Mouse (Mus musculus): ENCODE results near the gene Adamts18. TPM values are rescaled to one million over a fixed set of nuclear protein-coding genes. Genes with fewer than 3 reads are reported as not detected.
"Not testable (repeated sequence)": the region's sequence is repeated elsewhere in the genome, so short reads cannot be mapped to it uniquely, and the experiment has no call there.

The Adamts18 gene
- polyA plus RNA-seq, 1 experiment from 2014 or later: 0.73 TPM

DNA sequence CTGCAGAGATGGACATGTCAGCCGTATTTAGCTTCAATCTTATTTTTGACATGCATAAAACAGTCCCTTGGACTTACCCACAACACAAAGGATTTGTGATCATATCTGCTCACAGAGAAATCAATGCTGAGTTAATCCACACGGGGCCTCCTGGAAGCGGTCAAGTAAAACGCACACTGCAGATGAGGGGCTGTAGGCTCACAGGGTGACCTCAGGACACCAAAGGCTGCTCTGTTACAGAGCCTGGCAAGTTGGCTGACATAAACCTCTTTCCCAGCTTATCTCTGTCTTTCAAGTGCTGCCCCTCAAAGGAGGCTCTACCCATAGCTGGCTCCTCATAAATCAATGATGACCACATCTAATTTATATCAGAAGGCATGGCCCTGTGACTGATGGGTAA is 14.9 kb downstream of the Adamts18 start:
- H3K27ac ChIP-seq: no peak overlapping the region
- no peaks in the 10 kb centered on the region for H3K9me3 ChIP-seq
- H3K4me1 ChIP-seq (replicated peaks): peaks cover 25% of the 10 kb centered on the region
- H3K27me3 ChIP-seq (ENCODE audit: insufficient read depth, poor library complexity, severe bottlenecking): no peaks in the 10 kb centered on the region
- no peak overlapping the region for H3K4me3 ChIP-seq
- no peak for DNase-seq (ENCODE audit: low spot score)
- H3K36me3 ChIP-seq: no peaks in the 10 kb centered on the region
- WGBS: 58% methylated on average over 4 of the region's 4 CpGs

DNA sequence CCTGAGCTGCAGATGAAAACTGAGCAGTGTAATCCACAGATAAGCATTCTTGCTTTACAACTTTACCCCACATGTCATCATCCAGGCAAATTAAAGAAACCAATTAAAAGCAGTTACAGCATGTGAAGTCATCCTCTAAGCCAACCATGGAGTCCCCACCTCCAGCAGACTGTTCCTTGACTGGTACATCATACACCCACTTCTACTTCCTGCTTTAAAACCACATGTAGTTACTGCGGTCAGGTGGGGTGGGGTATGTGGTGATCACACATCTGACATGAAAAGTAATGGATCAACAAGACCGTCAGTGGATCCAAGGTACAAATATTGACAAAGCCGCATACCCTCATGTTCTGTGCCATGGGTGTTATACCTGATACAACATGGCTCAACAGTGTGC is 21.3 kb downstream of the Adamts18 start:
- 95% methylated on average over 3 of the region's 3 CpGs for WGBS
- Histone ChIP-seq H3K9me3 (no peaks in the 10 kb centered on the region), H3K4me1 (replicated peaks) (no peaks in the 10 kb centered on the region), H3K27me3 (ENCODE audit: insufficient read depth, poor library complexity, severe bottlenecking) (no peaks in the 10 kb centered on the region), H3K36me3 (no peaks in the 10 kb centered on the region), H3K4me3 (no peak overlapping the region), H3K27ac (no peak overlapping the region)
- DNase-seq (ENCODE audit: low spot score): no peak

DNA sequence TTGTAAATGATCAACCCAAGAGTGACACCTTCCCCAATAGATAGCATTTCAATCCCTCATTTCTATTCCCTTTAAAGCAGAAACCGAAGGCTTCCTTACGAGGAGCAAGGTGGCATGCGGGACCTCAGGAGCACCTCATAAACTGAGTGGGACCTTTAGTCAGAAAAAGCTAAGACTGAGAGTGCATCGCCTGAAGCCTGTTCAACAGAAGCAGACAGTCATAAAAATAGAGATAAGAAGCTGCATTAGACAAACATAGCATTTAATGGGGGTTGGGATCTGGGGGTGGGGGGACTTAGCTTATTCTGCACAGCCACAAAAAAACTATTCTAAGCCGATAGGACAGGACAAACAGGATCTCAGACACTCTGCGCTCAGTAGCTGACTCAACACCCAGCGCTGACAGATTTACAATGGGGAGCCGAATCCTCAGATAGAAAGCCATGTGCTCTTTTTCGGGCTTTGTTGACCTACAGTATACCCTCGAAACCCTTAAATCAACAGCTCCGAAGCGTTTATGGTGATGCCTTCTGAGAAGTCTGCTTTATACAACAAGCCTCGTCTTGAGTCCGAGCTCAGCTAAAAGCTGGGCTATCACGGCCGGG is 27.5 kb downstream of the Adamts18 start:
- Histone ChIP-seq H3K36me3 (no peaks in the 10 kb centered on the region), H3K27ac (no peak overlapping the region), H3K27me3 (ENCODE audit: insufficient read depth, poor library complexity, severe bottlenecking) (no peaks in the 10 kb centered on the region), H3K4me1 (replicated peaks) (no peaks in the 10 kb centered on the region), H3K4me3 (no peak overlapping the region), H3K9me3 (no peaks in the 10 kb centered on the region)
- DNase-seq (ENCODE audit: low spot score): no peak
- 76% methylated on average over 16 of the region's 16 CpGs for WGBS

DNA sequence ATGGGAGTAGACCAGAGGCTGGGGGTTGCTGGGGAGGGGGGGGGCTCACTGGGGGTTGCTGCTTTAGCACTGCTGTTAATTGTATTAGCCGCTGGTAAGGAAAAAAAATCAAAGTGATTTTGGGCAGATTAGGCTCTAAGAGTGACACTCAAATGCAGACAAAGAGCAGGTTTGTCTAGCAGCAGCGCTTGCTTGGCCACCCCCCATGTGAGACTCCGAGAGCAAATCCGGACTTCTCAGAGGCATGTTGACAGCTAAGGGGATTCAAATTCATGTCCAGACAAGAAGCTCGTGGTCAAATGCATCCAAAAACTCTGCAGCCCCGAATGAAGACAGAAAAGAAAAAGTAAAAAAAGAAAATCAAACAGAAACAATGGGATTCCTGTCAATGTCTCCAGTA is 34.6 kb downstream of the Adamts18 start:
- no peak for DNase-seq (ENCODE audit: low spot score)
- H3K4me3 ChIP-seq: no peak overlapping the region
- H3K9me3 ChIP-seq: no peaks in the 10 kb centered on the region; the same call in 1 of the 2 replicates
- WGBS: 66% methylated on average over 6 of the region's 6 CpGs
- H3K4me1 ChIP-seq (replicated peaks): no peaks in the 10 kb centered on the region
- H3K36me3 ChIP-seq: no peaks in the 10 kb centered on the region
- no peaks in the 10 kb centered on the region for H3K27me3 ChIP-seq (ENCODE audit: insufficient read depth, poor library complexity, severe bottlenecking)
- no peak overlapping the region for H3K27ac ChIP-seq

DNA sequence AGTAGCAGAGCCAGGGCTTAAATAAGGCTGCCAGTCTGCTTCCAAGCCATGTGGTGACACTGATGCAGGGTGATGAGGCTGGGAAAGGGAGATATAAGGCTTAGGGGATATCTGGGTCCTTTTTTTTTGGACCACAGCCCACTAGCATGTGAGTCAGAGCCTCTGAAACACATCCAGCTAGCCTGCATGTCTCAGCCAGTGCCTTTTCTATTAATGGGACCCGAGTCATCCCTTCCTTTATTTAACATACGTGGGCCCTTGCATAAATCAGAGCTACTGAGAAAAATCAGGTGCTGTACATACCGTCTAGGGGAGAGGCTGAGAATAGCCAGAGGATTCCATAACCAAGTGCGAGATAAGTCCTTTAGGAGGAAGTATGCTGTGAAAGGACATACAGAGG is 37.0 kb downstream of the Adamts18 start:
- Histone ChIP-seq H3K27ac (no peak overlapping the region), H3K4me3 (no peak overlapping the region), H3K36me3 (no peaks in the 10 kb centered on the region), H3K9me3 (no peaks in the 10 kb centered on the region; the same call in 1 of the 2 replicates), H3K27me3 (ENCODE audit: insufficient read depth, poor library complexity, severe bottlenecking) (no peaks in the 10 kb centered on the region), H3K4me1 (replicated peaks) (no peaks in the 10 kb centered on the region)
- DNase-seq (ENCODE audit: low spot score): no peak
- WGBS: 88% methylated on average over 4 of the region's 4 CpGs

DNA sequence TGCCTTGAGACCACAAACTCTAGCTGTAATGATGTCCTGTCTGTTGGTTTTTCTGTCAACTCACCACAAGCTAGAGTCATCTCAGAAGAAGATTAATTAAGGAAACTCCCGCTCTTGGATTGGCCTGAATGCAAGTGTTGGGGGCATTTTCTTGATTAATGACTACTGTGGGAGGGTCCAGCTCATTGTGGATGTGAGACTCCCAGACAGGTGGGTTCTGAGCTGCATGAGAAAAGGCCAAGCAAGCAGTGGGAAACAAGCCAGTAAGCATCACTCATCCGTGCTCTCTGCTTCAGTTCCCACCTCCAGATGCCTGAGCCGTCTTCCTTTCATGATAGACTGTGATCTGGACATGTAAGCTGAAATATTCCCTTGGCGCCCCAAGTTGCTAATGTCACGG is 38.6 kb downstream of the Adamts18 start:
- Histone ChIP-seq H3K27me3 (ENCODE audit: insufficient read depth, poor library complexity, severe bottlenecking) (no peaks in the 10 kb centered on the region), H3K9me3 (no peaks in the 10 kb centered on the region), H3K36me3 (no peaks in the 10 kb centered on the region), H3K27ac (no peak overlapping the region), H3K4me3 (no peak overlapping the region), H3K4me1 (replicated peaks) (no peaks in the 10 kb centered on the region)
- no peak for DNase-seq (ENCODE audit: low spot score)
- WGBS: 82% methylated on average over 5 of the region's 5 CpGs

DNA sequence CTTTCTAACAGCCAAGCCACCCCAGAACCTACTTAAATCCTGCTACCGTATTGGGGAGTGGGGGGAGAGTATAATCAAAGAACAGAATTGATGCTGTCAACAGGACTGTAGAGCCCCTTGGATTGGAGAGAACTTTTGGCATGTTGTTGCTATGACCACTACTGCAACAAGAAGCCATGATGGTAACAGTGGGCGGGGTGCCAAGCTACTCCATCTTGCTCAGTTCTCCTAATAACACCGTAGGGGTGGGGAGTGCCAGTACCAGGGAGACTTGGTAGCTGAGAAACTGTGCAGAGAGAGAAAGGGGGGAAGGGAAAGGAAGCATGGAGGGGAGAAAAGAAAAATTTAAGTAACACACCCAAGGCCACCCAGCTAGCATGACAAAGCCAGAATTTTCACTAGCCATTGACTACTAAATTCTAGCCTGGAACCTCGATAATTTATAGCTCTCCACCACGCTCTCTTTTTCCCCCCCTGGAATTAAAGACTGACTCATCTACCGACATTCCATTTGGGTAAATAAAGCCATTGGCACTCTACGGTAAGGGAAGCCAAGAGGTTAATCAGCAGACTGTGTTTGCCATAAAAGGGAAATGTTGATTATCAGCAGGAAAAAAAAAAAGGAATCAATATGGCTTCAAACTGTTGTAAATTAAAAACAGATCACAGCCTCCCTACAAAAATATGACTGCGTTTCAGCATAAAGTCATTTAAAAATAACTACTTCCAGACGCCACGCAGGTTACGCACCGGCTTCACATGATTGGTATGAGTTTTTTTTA is 44.5 kb downstream of the Adamts18 start:
- H3K9me3 ChIP-seq: no peaks in the 10 kb centered on the region
- H3K36me3 ChIP-seq: no peaks in the 10 kb centered on the region
- H3K27ac ChIP-seq: no peak overlapping the region
- DNase-seq (ENCODE audit: low spot score): no peak
- WGBS: 81% methylated on average over 12 of the region's 12 CpGs
- H3K4me1 ChIP-seq (replicated peaks): no peaks in the 10 kb centered on the region
- no peak overlapping the region for H3K4me3 ChIP-seq
- H3K27me3 ChIP-seq (ENCODE audit: insufficient read depth, poor library complexity, severe bottlenecking): no peaks in the 10 kb centered on the region

DNA sequence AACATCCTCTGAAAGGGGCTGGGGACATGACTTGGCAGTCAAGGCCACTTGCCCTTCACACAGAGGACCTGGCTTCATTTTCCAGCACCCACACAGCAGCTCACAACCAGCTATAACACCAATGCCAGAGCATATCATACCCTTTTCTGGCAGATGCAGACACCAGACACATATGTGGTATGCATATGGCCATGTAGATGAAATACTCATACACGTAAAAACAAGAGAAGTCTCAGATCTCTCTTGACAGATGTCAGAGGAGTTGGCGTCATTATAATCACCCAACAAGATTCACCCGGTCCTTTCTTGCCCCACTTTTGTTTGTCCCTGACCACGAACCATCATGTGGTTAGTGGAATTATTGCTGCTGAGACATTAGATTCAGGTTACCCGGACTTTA is 47.0 kb downstream of the Adamts18 start:
- 71% methylated on average over 5 of the region's 5 CpGs for WGBS
- Histone ChIP-seq H3K27ac (no peak overlapping the region), H3K4me3 (no peak overlapping the region), H3K27me3 (ENCODE audit: insufficient read depth, poor library complexity, severe bottlenecking) (no peaks in the 10 kb centered on the region), H3K36me3 (no peaks in the 10 kb centered on the region), H3K9me3 (no peaks in the 10 kb centered on the region), H3K4me1 (replicated peaks) (no peaks in the 10 kb centered on the region)
- no peak for DNase-seq (ENCODE audit: low spot score)

DNA sequence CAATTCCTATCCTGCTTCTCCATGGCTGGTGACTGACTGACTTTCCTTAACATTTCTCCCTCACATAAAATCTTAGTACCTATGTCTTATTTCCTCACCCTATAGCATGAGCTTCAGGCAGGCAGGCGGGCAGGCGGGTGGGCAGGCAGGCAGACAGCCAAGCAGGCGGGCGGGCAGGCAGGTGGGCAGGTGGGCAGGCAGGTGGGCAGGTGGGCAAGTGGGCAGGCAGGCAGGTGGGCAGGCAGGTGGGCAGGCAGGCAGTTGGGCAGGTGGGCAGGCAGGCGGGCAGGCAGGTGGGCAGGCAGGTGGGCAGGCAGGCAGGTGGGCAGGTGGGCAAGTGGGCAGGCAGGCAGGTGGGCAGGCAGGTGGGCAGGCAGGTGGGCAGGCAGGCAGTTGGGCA is 48.0 kb downstream of the Adamts18 start:
- not testable (repeated sequence) for H3K27me3 ChIP-seq (ENCODE audit: insufficient read depth, poor library complexity, severe bottlenecking); H3K4me3 ChIP-seq; H3K9me3 ChIP-seq; H3K27ac ChIP-seq; H3K4me1 ChIP-seq (replicated peaks); H3K36me3 ChIP-seq; DNase-seq (ENCODE audit: low spot score)
- WGBS: no CpG with 5 or more reads among the region's 5 CpGs

DNA sequence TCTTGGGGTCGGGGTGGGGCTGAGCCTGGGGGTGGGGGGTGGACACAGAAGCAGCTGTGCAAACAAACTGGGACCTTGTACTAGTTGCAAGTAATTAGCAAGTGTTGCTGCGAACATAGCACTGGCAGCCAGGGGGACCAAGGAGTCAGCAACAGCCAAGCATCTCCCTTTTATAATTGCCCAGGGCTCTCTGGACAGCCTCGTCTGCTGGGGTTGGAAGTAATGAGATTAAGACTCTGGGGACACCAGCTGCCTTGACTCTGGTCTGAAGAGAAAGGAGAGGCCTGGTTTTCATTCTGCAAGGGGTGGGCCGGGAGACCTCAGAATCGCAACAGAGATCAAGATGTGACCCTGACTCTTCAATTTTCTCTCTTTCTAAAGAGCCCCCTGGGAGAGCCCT is 49.0 kb downstream of the Adamts18 start:
- WGBS: no CpG with 5 or more reads among the region's 5 CpGs
- Histone ChIP-seq H3K27me3 (ENCODE audit: insufficient read depth, poor library complexity, severe bottlenecking) (no peaks in the 10 kb centered on the region), H3K4me3 (no peak overlapping the region), H3K9me3 (no peaks in the 10 kb centered on the region), H3K4me1 (replicated peaks) (no peaks in the 10 kb centered on the region), H3K27ac (no peak overlapping the region), H3K36me3 (no peaks in the 10 kb centered on the region)
- DNase-seq (ENCODE audit: low spot score): peak; percentile 52

DNA sequence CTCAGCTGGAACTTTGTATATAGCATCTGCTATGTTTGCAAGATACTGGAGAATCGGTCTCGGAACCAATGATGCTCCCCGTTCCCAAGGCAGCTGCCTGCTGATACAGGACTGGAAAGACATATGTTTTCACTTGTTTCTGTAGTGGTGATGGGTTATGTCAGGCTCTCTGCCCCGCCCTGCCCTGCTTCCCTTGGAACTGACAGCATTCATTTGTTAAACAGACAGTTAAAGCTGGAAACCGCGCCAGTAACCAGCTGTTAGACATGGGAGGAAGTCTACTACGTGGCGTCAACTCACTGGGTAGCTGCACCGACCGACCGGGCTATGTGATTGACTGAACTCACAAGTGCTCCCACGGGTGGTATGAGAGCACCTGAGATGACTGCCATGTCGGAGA is 56.7 kb downstream of the Adamts18 start:
- Histone ChIP-seq H3K4me1 (replicated peaks) (no peaks in the 10 kb centered on the region), H3K27me3 (ENCODE audit: insufficient read depth, poor library complexity, severe bottlenecking) (no peaks in the 10 kb centered on the region), H3K9me3 (no peaks in the 10 kb centered on the region), H3K27ac (no peak overlapping the region), H3K36me3 (no peaks in the 10 kb centered on the region), H3K4me3 (no peak overlapping the region)
- no CpG with 5 or more reads among the region's 13 CpGs for WGBS
- DNase-seq (ENCODE audit: low spot score): peak; percentile 25

DNA sequence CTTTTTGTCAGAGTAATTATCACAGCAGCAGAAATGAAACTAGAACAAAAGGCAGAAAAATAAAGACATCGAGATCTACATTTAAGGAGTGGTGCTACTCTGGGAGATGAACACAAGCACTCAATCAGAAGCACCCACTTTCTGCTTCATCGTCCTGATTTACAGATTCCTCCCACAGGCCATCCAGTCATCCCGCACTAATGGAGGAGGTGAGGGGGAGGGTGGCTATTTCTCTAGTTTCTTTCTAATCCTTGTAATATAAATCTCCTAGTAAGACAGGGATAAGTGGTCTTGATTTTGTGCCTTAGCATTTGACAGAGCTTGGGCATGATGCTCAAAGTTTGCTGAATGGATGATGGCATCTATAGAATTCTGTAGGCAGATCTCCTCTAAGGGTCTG is 57.5 kb downstream of the Adamts18 start:
- no peak overlapping the region for H3K27ac ChIP-seq
- no peaks in the 10 kb centered on the region for H3K27me3 ChIP-seq (ENCODE audit: insufficient read depth, poor library complexity, severe bottlenecking)
- no CpG with 5 or more reads among the region's 3 CpGs for WGBS
- H3K4me3 ChIP-seq: no peak overlapping the region
- H3K9me3 ChIP-seq: no peaks in the 10 kb centered on the region
- no peak for DNase-seq (ENCODE audit: low spot score)
- no peaks in the 10 kb centered on the region for H3K36me3 ChIP-seq
- no peaks in the 10 kb centered on the region for H3K4me1 ChIP-seq (replicated peaks)

DNA sequence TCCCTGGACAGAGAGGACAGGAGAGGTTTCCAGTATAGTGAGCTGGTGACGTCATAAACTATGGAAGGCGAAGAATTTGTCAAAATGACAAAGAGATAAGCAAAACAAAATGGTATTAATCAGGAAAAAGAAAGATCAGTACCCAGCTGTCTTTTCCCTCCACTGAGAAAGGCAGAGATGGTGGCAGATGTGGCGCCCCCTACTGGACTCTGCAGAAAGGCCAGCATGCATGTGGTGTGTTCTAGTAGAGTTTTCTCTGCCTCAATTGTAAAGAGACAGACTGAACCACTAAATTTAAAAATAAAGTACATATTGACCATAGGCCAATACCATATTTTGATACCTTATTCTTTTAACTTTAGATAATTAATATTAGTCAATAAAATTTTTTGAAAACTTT is 64.8 kb downstream of the Adamts18 start:
- Histone ChIP-seq H3K27ac (no peak overlapping the region), H3K4me1 (replicated peaks) (peaks cover 3% of the 10 kb centered on the region; the same call in 1 of the 2 replicates), H3K27me3 (ENCODE audit: insufficient read depth, poor library complexity, severe bottlenecking) (no peaks in the 10 kb centered on the region), H3K36me3 (no peaks in the 10 kb centered on the region), H3K4me3 (no peak overlapping the region), H3K9me3 (no peaks in the 10 kb centered on the region)
- no peak for DNase-seq (ENCODE audit: low spot score)
- no CpG with 5 or more reads among the region's 3 CpGs for WGBS
